Mouse (Mus musculus) megakaryocyte progenitor cell, adult 5-6 weeks (primary cell): ENCODE measurements at regions not wholly inside any gene's neighbourhood (a gene's known extent, or its start where the extent isn't known, plus 50 kb on each side); places are given as distances from the start of the nearest gene placed in this dataset.

ENCODE experiments used
- ATAC-seq: replicated peaks from 2 replicates; pipeline ENCODE4 v1.8.0; 2016; ENCODE audit warnings: mild to moderate bottlenecking, moderate TSS enrichment, inconsistent platforms; ENCODE audit not compliant: poor library complexity

GRCm38 (mm10) chr9:46738056-46738455, 260.5 kb upstream of the Gm4791 start:
- ATAC-seq = no peak

GRCm38 (mm10) chr9:46737446-46737845, 261.1 kb upstream of the Gm4791 start:
- ATAC-seq = no peak

GRCm38 (mm10) chr9:46736232-46736631, 262.3 kb upstream of the Gm4791 start:
- no peak for ATAC-seq

DNA sequence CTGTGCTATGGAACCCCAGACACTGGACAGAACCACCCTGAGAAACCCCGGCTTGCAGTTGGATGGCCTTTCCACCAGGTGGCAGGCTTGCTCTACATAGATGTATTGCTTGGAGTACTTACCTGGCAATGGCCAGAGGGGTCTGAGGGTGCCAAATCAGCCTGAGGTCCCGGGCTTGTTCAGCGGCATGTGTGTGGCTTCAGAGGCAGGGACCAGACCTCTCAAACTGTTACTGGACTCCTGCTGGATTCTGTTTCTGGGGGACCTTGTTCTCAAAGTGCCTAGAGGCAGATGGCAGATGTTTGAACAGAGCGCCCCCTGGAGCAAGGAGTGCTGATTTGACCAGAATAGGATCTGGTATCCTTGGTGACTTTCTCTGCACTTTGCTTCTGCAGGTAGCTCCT, 262.9 kb upstream of the Gm4791 start:
- peak; percentile 86 for ATAC-seq

DNA sequence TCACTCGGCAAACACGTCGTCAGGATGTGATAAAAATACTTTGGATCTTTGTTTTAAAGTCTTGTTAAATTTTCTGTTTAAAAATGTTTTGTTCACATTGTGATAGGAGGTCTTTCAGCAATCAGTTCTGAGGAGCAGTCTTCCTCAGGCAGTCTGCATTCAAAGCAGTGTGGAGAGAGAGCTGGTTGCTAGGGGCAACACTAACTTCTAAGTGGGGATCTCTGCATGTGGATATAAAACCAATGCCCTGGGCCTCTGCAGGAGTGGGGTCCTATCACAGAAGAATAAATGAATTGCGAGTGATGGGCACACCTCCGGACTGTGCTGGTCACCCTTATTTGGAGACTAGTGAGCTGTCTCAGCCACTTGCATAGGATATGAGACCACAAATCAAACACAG, 270.1 kb upstream of the Gm4791 start:
- no peak for ATAC-seq

DNA sequence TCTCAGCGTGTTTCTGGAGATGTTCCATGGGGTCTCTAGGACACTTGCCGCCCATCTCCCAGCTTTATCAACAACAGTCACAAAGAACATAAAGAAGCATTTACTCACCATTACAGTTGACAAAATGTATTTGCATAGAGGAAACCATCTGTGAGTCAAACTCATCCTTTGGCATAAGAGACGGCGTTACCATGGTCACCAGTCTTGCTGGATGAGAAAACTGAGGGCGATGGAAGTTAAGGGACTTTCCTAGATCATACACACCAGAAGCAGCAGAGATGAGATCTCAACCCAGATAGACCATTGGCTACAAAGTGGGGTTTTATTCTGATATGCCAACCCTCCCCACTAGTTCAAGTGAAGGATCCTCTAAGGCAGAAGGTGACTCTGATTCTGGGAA, 274.3 kb upstream of the Gm4791 start:
- ATAC-seq = no peak

DNA sequence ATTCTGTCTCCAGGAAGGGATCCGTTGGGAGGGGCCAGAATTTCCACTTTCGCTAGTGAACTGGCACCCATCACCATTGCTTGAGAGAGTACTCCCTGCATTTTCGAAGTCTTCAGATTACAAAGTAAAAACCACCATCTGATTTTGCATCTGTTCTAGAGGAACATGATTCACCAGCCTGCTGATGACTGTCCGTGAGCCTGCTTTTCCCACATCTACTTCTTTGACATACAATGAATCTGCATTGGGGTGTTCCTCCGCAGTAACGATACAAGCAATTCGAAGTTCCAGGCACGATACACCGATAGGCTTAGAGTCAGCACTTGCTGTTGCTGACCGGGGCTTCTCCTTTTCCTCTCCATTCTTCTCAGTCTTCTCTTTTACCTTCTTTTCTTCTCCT, 285.1 kb upstream of the Gm4791 start:
- ATAC-seq = no peak

DNA sequence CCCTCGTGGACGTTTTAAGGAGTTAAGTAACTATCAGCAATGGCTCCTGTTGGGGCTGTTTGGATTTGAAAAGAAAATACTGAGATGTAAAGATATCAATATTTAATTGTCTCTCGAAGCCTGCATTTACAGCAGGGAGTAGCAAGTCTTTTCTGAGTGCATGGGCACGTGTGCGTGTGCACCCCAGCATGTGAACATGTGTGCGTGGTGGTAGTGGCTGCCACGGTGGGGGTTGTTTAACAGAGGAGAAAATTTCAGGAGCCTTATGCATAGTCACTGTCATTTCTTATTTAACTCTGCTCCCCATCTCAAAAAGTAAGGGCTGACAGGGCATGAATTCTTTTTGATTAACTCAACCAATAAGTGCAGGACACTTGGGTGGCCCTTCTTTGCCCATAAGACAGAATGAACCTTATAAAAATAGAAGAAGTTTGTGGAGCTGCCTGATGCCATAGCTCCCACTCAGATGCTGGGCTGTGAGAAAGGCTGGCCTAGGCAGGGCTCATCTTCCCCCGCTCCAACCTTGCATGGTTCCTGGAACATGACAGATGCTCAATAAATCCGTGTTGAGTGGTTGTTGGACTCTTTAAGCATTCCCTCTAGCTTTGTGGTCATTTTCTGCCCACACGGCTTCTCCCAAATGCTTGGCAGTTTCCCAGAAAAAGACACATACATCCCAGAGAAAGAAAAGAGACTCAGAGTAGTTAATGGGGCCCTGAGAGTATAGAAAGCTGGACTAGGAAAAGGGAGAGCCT, 294.2 kb upstream of the Gm4791 start:
- ATAC-seq = no peak

DNA sequence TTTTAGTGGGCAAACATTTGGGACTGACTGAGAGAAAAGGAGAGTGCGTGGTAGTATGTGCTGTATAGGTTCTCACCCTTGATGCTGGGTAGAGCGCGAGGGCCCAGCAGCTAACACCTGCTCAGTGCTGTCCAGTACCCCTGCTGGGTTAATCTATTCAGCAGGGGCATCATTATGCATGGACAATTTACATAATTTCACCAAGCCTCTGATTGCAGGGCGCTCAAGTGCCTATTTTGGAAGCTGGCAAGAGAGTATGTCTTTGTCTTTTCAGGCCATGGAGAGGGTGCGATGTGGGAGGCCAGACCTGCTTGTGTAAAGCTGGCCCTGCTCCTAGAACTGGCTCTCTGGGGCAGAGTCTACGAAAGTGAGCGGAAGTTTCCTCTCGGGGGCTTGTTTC, 294.9 kb upstream of the Gm4791 start:
- no peak for ATAC-seq

DNA sequence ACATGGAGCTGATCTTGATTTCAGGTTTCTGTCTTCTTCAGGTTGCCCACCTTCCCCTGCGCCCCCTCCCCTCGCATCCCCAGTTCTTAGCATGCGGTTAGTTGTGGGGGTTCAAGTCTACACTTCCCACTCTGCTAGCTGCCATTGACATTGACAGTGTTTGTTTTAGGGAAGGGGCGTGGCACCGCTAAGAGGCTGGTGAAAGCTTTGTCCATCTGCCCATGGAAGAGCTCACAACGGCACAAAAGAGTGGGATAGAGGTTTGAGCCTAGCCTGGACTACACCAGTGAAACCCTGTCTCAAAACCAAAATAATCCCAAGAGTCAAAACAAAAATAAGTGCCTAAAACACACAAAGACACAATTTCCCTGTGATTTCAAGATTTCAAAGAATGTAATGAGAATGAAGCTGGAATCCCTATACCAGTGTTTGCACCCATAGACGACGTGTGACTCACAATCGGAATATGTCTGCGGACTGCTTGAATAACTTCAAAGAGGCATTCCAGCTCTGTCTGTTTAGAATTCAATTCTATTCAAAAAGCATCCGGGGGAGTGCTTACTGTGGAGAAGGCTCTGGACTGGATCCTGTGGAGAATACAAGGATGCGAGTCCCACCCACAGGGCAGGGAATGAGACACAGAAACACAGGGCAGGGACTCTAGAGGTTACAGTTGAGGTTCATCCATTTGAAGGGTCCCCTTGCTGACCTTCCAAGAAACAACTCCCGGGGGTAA, 295.5 kb upstream of the Gm4791 start:
- ATAC-seq = no peak

GRCm38 (mm10) chr9:46702053-46702900, 296.3 kb upstream of the Gm4791 start:
- no peak for ATAC-seq

- no peak for ATAC-seq
Measured at GRCm38 (mm10) chr9:46696171-46696570, 302.4 kb upstream of the Gm4791 start.

DNA sequence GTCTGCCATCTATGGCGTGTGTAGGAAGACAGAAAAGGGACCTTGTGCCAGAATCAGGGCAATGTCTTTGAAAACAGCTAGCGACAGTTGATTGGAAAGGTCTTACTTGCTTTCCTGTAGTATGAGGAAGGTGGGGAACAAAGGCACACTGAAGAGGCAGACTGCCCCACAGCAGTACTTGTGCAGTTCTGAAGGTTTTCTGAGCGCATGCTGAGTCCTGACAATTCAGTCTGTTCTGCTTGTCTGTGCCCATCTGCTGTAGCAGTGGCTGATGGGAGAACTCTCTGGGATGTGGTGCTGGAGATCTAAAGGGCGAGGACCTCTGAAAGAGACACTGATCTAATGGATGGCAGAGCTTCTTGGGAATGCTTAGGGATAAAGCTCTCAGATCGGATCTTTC, 309.2 kb upstream of the Gm4791 start:
- ATAC-seq = no peak

DNA sequence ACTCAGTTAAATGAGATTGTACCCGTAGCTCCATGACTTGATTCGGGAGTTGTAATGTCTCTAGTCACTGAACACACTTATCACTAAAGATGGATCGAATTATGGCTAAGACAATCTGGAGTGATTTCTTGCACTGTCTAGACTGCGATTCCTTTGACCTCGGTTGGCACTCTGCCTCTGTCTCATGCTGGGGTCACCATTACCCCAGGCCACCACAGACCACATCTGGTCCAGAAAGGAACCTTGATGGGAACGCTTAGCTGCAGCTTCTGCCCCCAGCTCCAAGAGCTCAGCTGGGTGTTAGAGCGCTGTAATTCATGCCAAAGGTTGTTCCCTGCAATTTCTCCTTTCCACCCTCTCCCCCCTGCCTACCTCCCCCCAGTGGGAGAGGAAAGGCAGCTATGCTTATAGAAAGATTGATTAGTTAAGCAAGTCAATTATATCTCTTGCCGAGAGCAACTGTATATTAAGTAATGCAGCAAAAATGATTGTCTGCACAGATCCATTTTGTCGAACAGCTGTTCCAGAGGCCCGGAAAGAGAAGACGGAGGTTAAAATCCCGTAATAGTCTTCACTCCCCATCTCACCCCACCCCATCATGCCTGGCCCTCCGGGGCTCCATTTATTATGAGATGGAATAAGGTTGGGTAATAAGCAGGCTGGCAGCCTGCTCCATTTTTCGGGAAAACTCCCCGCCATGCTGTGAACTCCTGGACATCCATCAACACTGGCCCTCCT, 314.3 kb upstream of the Gm4791 start:
- no peak for ATAC-seq

DNA sequence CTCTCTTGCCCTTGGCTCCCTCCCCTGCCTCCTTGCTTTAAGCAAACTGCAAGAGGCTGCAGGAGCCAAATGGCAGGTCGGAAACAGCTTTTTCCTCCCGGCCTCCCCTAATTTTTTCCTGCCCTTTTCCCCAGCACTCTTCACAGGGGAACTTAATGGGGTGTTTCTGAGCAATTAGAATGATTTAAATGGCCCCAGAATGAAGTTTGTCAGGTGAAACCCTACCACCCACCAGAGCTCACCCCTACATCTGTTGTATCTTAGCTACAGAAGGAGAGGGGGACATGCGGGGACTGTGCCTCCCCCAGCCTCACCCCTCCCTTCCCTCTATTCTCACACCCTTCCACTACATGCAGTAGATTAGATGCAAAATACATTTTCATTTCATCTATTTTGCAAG, 326.5 kb upstream of the Gm4791 start:
- no peak for ATAC-seq

- ATAC-seq = no peak
Measured at GRCm38 (mm10) chr9:46654422-46654821, 334.6 kb upstream of the 4931429L15Rik start.

DNA sequence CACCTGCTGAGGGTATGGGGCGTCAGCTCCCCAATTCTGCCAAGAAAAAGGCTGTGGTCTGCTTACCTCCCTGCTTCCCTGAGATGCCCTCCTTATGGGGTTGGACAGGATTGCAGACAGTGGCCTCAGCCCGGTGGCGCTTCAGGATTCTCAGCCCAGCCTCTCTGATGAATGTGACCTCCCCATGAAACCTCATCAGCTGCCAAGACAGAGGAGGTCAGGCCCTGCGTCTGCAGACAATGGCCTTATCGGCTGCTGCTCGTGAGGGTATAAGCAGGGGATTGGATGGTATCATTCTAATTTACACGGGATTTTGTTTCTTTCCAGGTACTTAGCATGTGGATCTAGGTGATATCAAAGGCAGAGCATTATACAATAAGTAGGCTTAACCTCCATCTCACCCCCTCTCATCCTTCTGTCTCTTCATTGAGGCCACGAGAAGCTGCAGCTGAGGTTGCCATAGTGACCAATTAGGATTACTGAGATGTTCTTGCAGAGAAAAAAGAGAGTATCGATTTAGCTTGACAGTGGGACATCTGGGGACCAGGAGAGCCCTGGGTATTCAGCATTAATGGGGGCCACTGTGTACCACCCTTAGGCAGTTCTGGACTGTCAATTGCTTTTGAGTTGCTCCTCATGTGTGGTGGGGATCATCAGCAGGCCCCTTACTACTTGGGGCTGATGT, 327.6 kb upstream of the 4931429L15Rik start:
- ATAC-seq = no peak

DNA sequence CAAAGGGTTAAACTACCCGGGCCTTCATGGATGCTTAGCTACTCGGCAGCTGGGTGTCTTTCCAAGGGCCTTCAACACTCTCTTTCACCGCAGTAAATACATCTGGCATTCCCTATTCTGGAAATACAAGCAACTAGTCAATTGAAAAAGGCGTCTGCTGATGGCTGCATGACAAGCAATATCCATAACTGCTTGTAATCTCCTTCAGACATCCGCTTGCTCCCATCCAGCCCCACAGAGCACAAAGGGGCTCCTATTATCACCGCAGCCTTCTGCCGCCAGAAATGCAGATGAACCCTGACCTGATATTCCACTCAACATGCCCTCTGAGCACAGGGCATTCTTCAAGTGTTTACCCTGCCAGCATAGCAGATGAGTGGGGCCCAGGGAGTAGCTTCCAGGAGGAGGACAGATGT, 325.7 kb upstream of the 4931429L15Rik start:
- ATAC-seq = no peak

- ATAC-seq = no peak
Measured at GRCm38 (mm10) chr9:46643551-46643950, 323.8 kb upstream of the 4931429L15Rik start.

- no peak for ATAC-seq
Measured at GRCm38 (mm10) chr9:46642696-46643095, 322.9 kb upstream of the 4931429L15Rik start.
